Mouse (Mus musculus) MEL (cell line): ENCODE results near the gene Slfnl1. TPM values are rescaled to one million over a fixed set of nuclear protein-coding genes. Genes with fewer than 3 reads are reported as not detected.

ENCODE experiments used
- DNase-seq: peaks from one replicate; pipeline ENCODE4 v3.0.0; 2011; ENCODE audit warnings: low read depth, low spot score
- H3K27ac ChIP-seq: 2 replicates; pipeline ENCODE4 v1.5.1; 2012; ENCODE audit warnings: low read depth, mild to moderate bottlenecking, control low read depth, low read length, moderate library complexity; ENCODE audit not compliant: control insufficient read depth
- H3K27me3 ChIP-seq, 2 experiments: fragments of 150-350 bp in 1 of 2; sonication (generic) in 1 of 2; 2 replicates each; pipeline ENCODE4 v1.6.1; 2012; ENCODE audit warnings: low read length in 2 of 2, mild to moderate bottlenecking in 2 of 2, improper control_type of control experiment in 1 of 2, moderate library complexity in 1 of 2; ENCODE audit not compliant: insufficient read depth in 2 of 2, control insufficient read depth in 1 of 2
- H3K36me3 ChIP-seq, 2 experiments: 2 replicates each; pipeline ENCODE4 v1.6.1; 2012 to 2014; ENCODE audit warnings: low read length in 2 of 2, improper control_type of control experiment in 1 of 2, inconsistent platforms in 1 of 2, mild to moderate bottlenecking in 1 of 2; ENCODE audit not compliant: insufficient read depth in 2 of 2, control insufficient read depth in 1 of 2
- H3K4me1 ChIP-seq, 2 experiments: fragments of 150-350 bp in 1 of 2; sonication (generic) in 1 of 2; 2 replicates each; pipeline ENCODE4 v1.6.1; 2012; ENCODE audit warnings: low read length in 2 of 2, improper control_type of control experiment in 1 of 2, mild to moderate bottlenecking in 1 of 2; ENCODE audit not compliant: insufficient read depth in 2 of 2, control insufficient read depth in 1 of 2
- H3K4me3 ChIP-seq, 2 experiments: fragments of 150-350 bp in 1 of 2; sonication (generic) in 1 of 2; 2 replicates each; pipeline ENCODE4 v1.5.1; 2012; ENCODE audit warnings: low read depth in 2 of 2, low read length in 2 of 2, mild to moderate bottlenecking in 2 of 2, moderate library complexity in 2 of 2, control low read depth in 1 of 2, improper control_type of control experiment in 1 of 2; ENCODE audit not compliant: control insufficient read depth in 1 of 2, insufficient read depth in 1 of 2
- H3K79me2 ChIP-seq: 2 replicates; pipeline ENCODE4 v1.6.1; 2012; ENCODE audit warnings: mild to moderate bottlenecking, low read length, moderate library complexity; ENCODE audit not compliant: control insufficient read depth, poor library complexity, insufficient read depth
- H3K9ac ChIP-seq: 2 replicates; pipeline ENCODE4 v1.6.1; 2012; ENCODE audit warnings: low read depth, mild to moderate bottlenecking, control low read depth, low read length, moderate library complexity; ENCODE audit not compliant: control insufficient read depth, poor library complexity, severe bottlenecking
- H3K9me3 ChIP-seq: fragments of 150-350 bp; sonication (generic); replicated peaks from 2 replicates; pipeline ENCODE4 v1.6.1; 2012; ENCODE audit warnings: mild to moderate bottlenecking, low read length, improper control_type of control experiment, moderate library complexity; ENCODE audit not compliant: insufficient read depth
- BHLHE40 ChIP-seq: IDR thresholded peaks from 2 replicates; pipeline ENCODE4 v1.6.1; 2012; ENCODE audit warnings: low read depth, mild to moderate bottlenecking, inconsistent platforms, low read length, improper control_type of control experiment, borderline replicate concordance
- CTCF ChIP-seq, 3 experiments: IDR thresholded peaks in 2 of 3; conservative IDR thresholded peaks in 1 of 3; 2 replicates each; pipeline ENCODE4 v1.5.1; 2011 to 2012; ENCODE audit warnings: low read length in 3 of 3, low read depth in 2 of 3, mild to moderate bottlenecking in 2 of 3, improper control_type of control experiment in 1 of 3, inconsistent platforms in 1 of 3, mixed read lengths in 1 of 3, moderate library complexity in 1 of 3; ENCODE audit not compliant: control insufficient read depth in 1 of 3, insufficient read depth in 1 of 3, poor library complexity in 1 of 3, severe bottlenecking in 1 of 3
- ELF1 ChIP-seq: IDR thresholded peaks from 2 replicates; pipeline ENCODE4 v1.6.1; 2014; ENCODE audit warnings: low read depth, mild to moderate bottlenecking, inconsistent platforms, low read length, improper control_type of control experiment, moderate library complexity
- EP300 ChIP-seq, 2 experiments: IDR thresholded peaks; 2 replicates each; pipeline ENCODE4 v1.6.1; 2011; ENCODE audit warnings: improper control_type of control experiment in 2 of 2, low read length in 2 of 2, low read depth in 1 of 2, mild to moderate bottlenecking in 1 of 2
- ETS1 ChIP-seq: IDR thresholded peaks from 2 replicates; pipeline ENCODE4 v1.6.1; 2012; ENCODE audit warnings: low read depth, mild to moderate bottlenecking, inconsistent platforms, low read length, improper control_type of control experiment, moderate library complexity
- GATA1 ChIP-seq: IDR thresholded peaks from 2 replicates; pipeline ENCODE4 v1.6.1; 2011; ENCODE audit warnings: low read depth, low read length, improper control_type of control experiment
- HCFC1 ChIP-seq: IDR thresholded peaks from 2 replicates; pipeline ENCODE4 v1.6.1; 2012; ENCODE audit warnings: low read depth, mild to moderate bottlenecking, inconsistent platforms, low read length, improper control_type of control experiment, moderate library complexity
- JUND ChIP-seq: IDR thresholded peaks from 2 replicates; pipeline ENCODE4 v1.6.1; 2011; ENCODE audit warnings: low read depth, mild to moderate bottlenecking, improper control_type of control experiment, low read length
- KAT2A ChIP-seq: conservative IDR thresholded peaks from 2 replicates; pipeline ENCODE4 v1.6.1; 2012; ENCODE audit warnings: low read depth, low read length, improper control_type of control experiment, inconsistent platforms
- MAFK ChIP-seq: IDR thresholded peaks from 2 replicates; pipeline ENCODE4 v1.6.1; 2011; ENCODE audit warnings: low read depth, mild to moderate bottlenecking, low read length, improper control_type of control experiment, borderline replicate concordance
- MAZ ChIP-seq: IDR thresholded peaks from 2 replicates; pipeline ENCODE4 v1.6.1; 2012; ENCODE audit warnings: low read depth, mild to moderate bottlenecking, inconsistent platforms, low read length, improper control_type of control experiment
- MEF2A ChIP-seq: IDR thresholded peaks from 2 replicates; pipeline ENCODE4 v1.6.1; 2014; ENCODE audit warnings: low read depth, mild to moderate bottlenecking, inconsistent platforms, low read length, improper control_type of control experiment; ENCODE audit not compliant: poor library complexity, insufficient replicate concordance, severe bottlenecking; ENCODE audit errors: extremely low read depth
- MXI1 ChIP-seq: IDR thresholded peaks from 2 replicates; pipeline ENCODE4 v1.6.1; 2011; ENCODE audit warnings: mild to moderate bottlenecking, low read depth, low read length, improper control_type of control experiment
- MYB ChIP-seq: IDR thresholded peaks from 2 replicates; pipeline ENCODE4 v1.6.1; 2011; ENCODE audit warnings: mild to moderate bottlenecking, low read depth, low read length, improper control_type of control experiment
- MYC ChIP-seq: IDR thresholded peaks from 2 replicates; pipeline ENCODE4 v1.6.1; 2011; ENCODE audit warnings: low read depth, mild to moderate bottlenecking, low read length, improper control_type of control experiment, moderate library complexity
- POLR2AphosphoS2 ChIP-seq: IDR thresholded peaks from 2 replicates; pipeline ENCODE4 v1.6.1; 2011; ENCODE audit warnings: low read length, improper control_type of control experiment
- POLR2AphosphoS5 ChIP-seq: IDR thresholded peaks from 2 replicates; pipeline ENCODE4 v1.6.1; 2012; ENCODE audit warnings: low read depth, borderline replicate concordance, mild to moderate bottlenecking, inconsistent platforms, low read length, moderate library complexity, mixed read lengths
- SIN3A ChIP-seq: IDR thresholded peaks from 2 replicates; pipeline ENCODE4 v1.6.1; 2012; ENCODE audit warnings: low read length, improper control_type of control experiment, inconsistent platforms
- TAL1 ChIP-seq: IDR thresholded peaks from 2 replicates; pipeline ENCODE4 v1.6.1; 2012; ENCODE audit warnings: mild to moderate bottlenecking, inconsistent platforms, low read length, moderate library complexity, mixed read lengths
- TBP ChIP-seq: IDR thresholded peaks from 2 replicates; pipeline ENCODE4 v1.8.0; 2011; ENCODE audit warnings: low read depth, low read length, improper control_type of control experiment
- TCF12 ChIP-seq: IDR thresholded peaks from 2 replicates; pipeline ENCODE4 v1.6.1; 2014; ENCODE audit warnings: low read depth, mild to moderate bottlenecking, inconsistent platforms, low read length, improper control_type of control experiment, moderate library complexity
- USF2 ChIP-seq, 2 experiments: IDR thresholded peaks; 2 replicates each; pipeline ENCODE4 v1.6.1; 2011 to 2012; ENCODE audit warnings: improper control_type of control experiment in 2 of 2, low read length in 2 of 2, borderline replicate concordance in 1 of 2, inconsistent platforms in 1 of 2, low read depth in 1 of 2, mild to moderate bottlenecking in 1 of 2; ENCODE audit not compliant: insufficient read depth in 1 of 2
- ZMIZ1 ChIP-seq: IDR thresholded peaks from 2 replicates; pipeline ENCODE4 v1.6.1; 2012; ENCODE audit warnings: low read depth, mild to moderate bottlenecking, inconsistent platforms, low read length, improper control_type of control experiment, moderate library complexity
- ZNF384 ChIP-seq: IDR thresholded peaks from 2 replicates; pipeline ENCODE4 v1.6.1; 2012; ENCODE audit warnings: low read depth, mild to moderate bottlenecking, inconsistent platforms, low read length, improper control_type of control experiment
- polyA plus RNA-seq, 2 experiments: library from polyadenylated mRNA; stranded (reverse) in 1 of 2; unstranded in 1 of 2; fragments of >175 nt in 1 of 2; fragments of >200 nt in 1 of 2; gene quantifications; 2 replicates each; pipeline versions ENCODE4 v1.2.1 to v1.2.4; 2012; ENCODE audit warnings: low replicate concordance in 2 of 2, low read depth in 1 of 2; ENCODE audit not compliant: insufficient read length in 2 of 2, insufficient read depth in 1 of 2, missing spikeins in 1 of 2
- total RNA-seq: library from RNA; depleted of rRNA; stranded (reverse); fragments of 300-350 nt; gene quantifications from 2 replicates; pipeline ENCODE4 v1.2.3, GENCODE M21; 2012

Slfnl1 gene
- total and polyA plus RNA-seq, 3 experiments, result 0.06 TPM; not detected in 2

GRCm38 (mm10) chr4:120571691-120572090, 39.7 kb downstream of the Slfnl1 start:
- no peak for DNase-seq
- H3K4me3 ChIP-seq, result no peak overlapping the region
- no peak overlapping the region for H3K9ac ChIP-seq
- TF ChIP-seq GATA1, result no peak
- H3K9me3 ChIP-seq, result no peaks in the 10 kb centered on the region
- H3K27ac ChIP-seq, result no peak overlapping the region
- H3K27me3 ChIP-seq, result no peaks in the 10 kb centered on the region
- H3K36me3 ChIP-seq, result peaks cover 0 to 28% of the 10 kb centered on the region in 2 experiments; a peak in 2 of 4 replicates
- H3K4me1 ChIP-seq, result peaks cover 8 to 14% of the 10 kb centered on the region in 2 experiments
- peaks cover 29% of the 10 kb centered on the region for H3K79me2 ChIP-seq

- Histone ChIP-seq H3K27ac (no peak overlapping the region), H3K4me1 (peaks cover 2 to 4% of the 10 kb centered on the region in 2 experiments; a peak in 3 of 4 replicates), H3K36me3 (peaks cover 0 to 3% of the 10 kb centered on the region in 2 experiments; a peak in 2 of 4 replicates), H3K79me2 (no peaks in the 10 kb centered on the region), H3K9ac (no peak overlapping the region), H3K9me3 (no peaks in the 10 kb centered on the region), H3K27me3 (no peaks in the 10 kb centered on the region; a peak in 2 of 4 replicates), H3K4me3 (no peak overlapping the region)
- TF ChIP-seq TBP, result peak; percentile 46; the same call in 1 of the 2 replicates
- TF ChIP-seq KAT2A, result no peak
- peak in 1 of 2 experiments; percentile 41; a peak in 1 of 4 replicates for TF ChIP-seq EP300 (IDR thresholded peaks at IDR 0.05; ENCODE audit: low read depth in 1 of 2, low read length in 2 of 2)
- TF ChIP-seq USF2 (IDR thresholded peaks at IDR 0.05; ENCODE audit: borderline replicate concordance in 1 of 2, insufficient read depth in 1 of 2, low read depth in 1 of 2, low read length in 2 of 2), result no peak
- no peak for TF ChIP-seq ZNF384
- no peak for DNase-seq
Measured at GRCm38 (mm10) chr4:120580894-120581293, 48.9 kb downstream of the Slfnl1 start.

- no peak for TF ChIP-seq TAL1
- no peak for TF ChIP-seq TCF12
- no peak for TF ChIP-seq JUND
- no peak for TF ChIP-seq ELF1
- TF ChIP-seq HCFC1, result no peak
- no peak for TF ChIP-seq POLR2AphosphoS2
- TF ChIP-seq MYC, result no peak
- TF ChIP-seq CTCF (IDR thresholded peaks at IDR 0.05 in 2 of 3, conservative IDR thresholded peaks at IDR 0.05 in 1 of 3; ENCODE audit: control insufficient read depth in 1 of 3, insufficient read depth in 1 of 3, low read depth in 2 of 3, low read length in 3 of 3, poor library complexity in 1 of 3, severe bottlenecking in 1 of 3), result no peak
- no peak for TF ChIP-seq MAZ
- TF ChIP-seq MXI1, result no peak
- no peak for TF ChIP-seq ZMIZ1
- TF ChIP-seq MAFK, result no peak
- no peak for TF ChIP-seq POLR2AphosphoS5
- TF ChIP-seq MYB, result no peak
- TF ChIP-seq SIN3A, result no peak
- TF ChIP-seq BHLHE40, result no peak
- TF ChIP-seq ETS1, result no peak
- TF ChIP-seq MEF2A, result no peak
- TF ChIP-seq KAT2A, result no peak
- no peak for TF ChIP-seq TBP
- TF ChIP-seq, all 39 proteins: peak for 0
- no peak overlapping the region for H3K27ac ChIP-seq
- no peak overlapping the region for H3K9ac ChIP-seq
- peaks cover 0 to 2% of the 10 kb centered on the region in 2 experiments; a peak in 3 of 4 replicates for H3K27me3 ChIP-seq
- H3K79me2 ChIP-seq, result no peaks in the 10 kb centered on the region
- H3K9me3 ChIP-seq, result no peaks in the 10 kb centered on the region
- DNase-seq, result no peak
- H3K4me3 ChIP-seq, result no peak overlapping the region
- H3K36me3 ChIP-seq, result peaks cover 0 to 3% of the 10 kb centered on the region in 2 experiments; a peak in 2 of 4 replicates
- H3K4me1 ChIP-seq, result peaks cover 2 to 4% of the 10 kb centered on the region in 2 experiments; a peak in 3 of 4 replicates
Measured at GRCm38 (mm10) chr4:120581711-120582110, 49.7 kb downstream of the Slfnl1 start.
